Mouse (Mus musculus) testis, postnatal 10 days (tissue): ENCODE measurements around the gene Uspl1.

Experiments used
- DNase-seq: peaks from one replicate; pipeline ENCODE4 v3.0.0; 2021; ENCODE audit warnings: low spot score

The Uspl1 gene

GRCm38 (mm10) chr5:149168051-149168450 lies 16.1 kb upstream of the Uspl1 start:
- DNase-seq, result no peak

GRCm38 (mm10) chr5:149168816-149169215 lies 15.3 kb upstream of the Uspl1 start:
- no peak for DNase-seq

GRCm38 (mm10) chr5:149170841-149171588 lies 13.1 kb upstream of the Uspl1 start:
- no peak for DNase-seq

- no peak for DNase-seq
These were observed 11.9 kb upstream of the Uspl1 start for GRCm38 (mm10) chr5:149172246-149172645.

- DNase-seq, result no peak
These were observed 9.6 kb upstream of the Uspl1 start for GRCm38 (mm10) chr5:149174527-149174926.

- no peak for DNase-seq
These were observed 8.4 kb upstream of the Uspl1 start for GRCm38 (mm10) chr5:149175736-149176135.

- no peak for DNase-seq
These were observed 6.1 kb upstream of the Uspl1 start for GRCm38 (mm10) chr5:149178095-149178494.

GRCm38 (mm10) chr5:149179826-149180225 lies 4.3 kb upstream of the Uspl1 start:
- DNase-seq, result no peak

- no peak for DNase-seq
These were observed 1.8 kb upstream of the Uspl1 start for GRCm38 (mm10) chr5:149182186-149182870.

- no peak for DNase-seq
These were observed 1.0 kb upstream of the Uspl1 start for GRCm38 (mm10) chr5:149183122-149183521.

GRCm38 (mm10) chr5:149183721-149184103 lies 438 bp upstream of the Uspl1 start:
- DNase-seq, result no peak

GRCm38 (mm10) chr5:149184844-149185186 lies 665 bp downstream of the Uspl1 start:
- DNase-seq, result peak; percentile 71

GRCm38 (mm10) chr5:149185806-149186205 lies 1.7 kb downstream of the Uspl1 start:
- no peak for DNase-seq

- DNase-seq, result no peak
These were observed 6.0 kb downstream of the Uspl1 start for GRCm38 (mm10) chr5:149190160-149190559.

- no peak for DNase-seq
These were observed 12.5 kb downstream of the Uspl1 start for GRCm38 (mm10) chr5:149196611-149197010.

- no peak for DNase-seq
These were observed 14.6 kb downstream of the Uspl1 start for GRCm38 (mm10) chr5:149198782-149199181.

- DNase-seq, result no peak
These were observed 18.8 kb downstream of the Uspl1 start for GRCm38 (mm10) chr5:149202941-149203340.

GRCm38 (mm10) chr5:149203796-149204375 lies 19.7 kb downstream of the Uspl1 start:
- DNase-seq, result no peak

- no peak for DNase-seq
These were observed 20.7 kb downstream of the Uspl1 start for GRCm38 (mm10) chr5:149204822-149205221.

- DNase-seq, result no peak
These were observed 21.1 kb downstream of the Uspl1 start for GRCm38 (mm10) chr5:149205265-149205664.

GRCm38 (mm10) chr5:149206286-149206685 lies 22.1 kb downstream of the Uspl1 start:
- DNase-seq, result no peak

- no peak for DNase-seq
These were observed 23.5 kb downstream of the Uspl1 start for GRCm38 (mm10) chr5:149207661-149208060.

GRCm38 (mm10) chr5:149208776-149209175 lies 24.6 kb downstream of the Uspl1 start:
- no peak for DNase-seq
